Mouse (Mus musculus): Measurements from ENCODE around the gene Ccdc34.
"Not testable (repeated sequence)": the region's sequence is repeated elsewhere in the genome, so short reads cannot be mapped to it uniquely, and the experiment has no call there.

Gene Ccdc34

DNA sequence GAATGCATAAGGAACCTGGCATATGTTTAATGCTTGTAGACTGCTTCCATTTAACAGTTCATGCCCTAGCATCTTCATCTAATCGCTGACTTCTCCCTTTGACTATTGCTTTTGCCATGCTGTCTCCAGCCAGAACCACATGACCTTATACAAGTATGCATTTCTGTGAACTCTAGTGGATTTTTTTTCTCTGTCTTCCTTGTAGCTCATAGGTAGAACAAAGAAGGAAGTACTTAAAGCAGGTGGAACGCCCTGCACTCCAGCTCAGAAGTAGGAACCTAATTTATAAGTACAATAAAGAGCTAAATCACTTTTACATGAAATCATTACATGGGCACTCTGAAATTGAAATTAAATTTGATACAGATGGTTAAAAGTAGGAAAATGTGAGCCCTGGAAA lies 65.4 kb downstream of the Ccdc34 start:
- no peak for DNase-seq

DNA sequence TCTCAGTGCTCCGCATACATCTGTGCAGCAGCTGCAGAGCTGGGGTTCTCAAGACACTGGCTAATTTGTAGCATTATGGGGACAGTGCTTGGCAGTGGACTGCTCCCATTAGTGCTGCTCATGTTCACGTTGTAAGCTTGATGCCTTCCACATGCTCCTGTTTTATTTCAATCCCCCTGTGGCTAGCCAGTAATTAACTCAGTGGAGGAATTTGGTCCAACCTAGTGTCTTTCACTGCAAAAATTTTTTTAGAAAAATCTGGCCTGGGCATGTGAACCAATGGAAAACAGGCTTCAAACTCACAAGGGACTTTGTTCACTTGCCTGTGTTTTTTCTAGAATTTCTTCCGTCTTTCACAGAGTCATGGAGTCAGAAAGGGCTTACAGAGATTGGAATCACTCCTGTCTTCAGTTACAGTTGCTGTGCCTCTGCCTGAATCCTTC lies 68.1 kb downstream of the Ccdc34 start:
- no peak for DNase-seq

DNA sequence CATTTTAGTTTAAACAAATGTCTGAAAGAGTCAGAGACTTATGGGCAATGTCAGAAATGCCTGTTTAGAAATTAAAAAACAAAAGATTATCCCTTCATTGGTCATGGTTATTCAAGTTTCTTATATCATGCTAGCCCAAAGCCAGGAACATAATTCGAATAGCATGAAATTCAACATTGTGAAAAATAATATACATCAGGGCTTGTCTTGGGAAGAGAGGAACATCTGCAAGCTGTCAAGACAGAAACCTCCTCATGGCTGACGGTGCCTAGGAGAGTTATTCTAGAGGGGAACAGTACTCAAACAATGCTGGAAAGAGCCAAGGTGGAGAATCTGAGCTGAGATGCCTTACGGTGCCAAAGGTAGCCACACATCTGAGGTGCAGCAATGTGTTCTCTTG lies 96.5 kb downstream of the Ccdc34 start:
- DNase-seq = no peak

DNA sequence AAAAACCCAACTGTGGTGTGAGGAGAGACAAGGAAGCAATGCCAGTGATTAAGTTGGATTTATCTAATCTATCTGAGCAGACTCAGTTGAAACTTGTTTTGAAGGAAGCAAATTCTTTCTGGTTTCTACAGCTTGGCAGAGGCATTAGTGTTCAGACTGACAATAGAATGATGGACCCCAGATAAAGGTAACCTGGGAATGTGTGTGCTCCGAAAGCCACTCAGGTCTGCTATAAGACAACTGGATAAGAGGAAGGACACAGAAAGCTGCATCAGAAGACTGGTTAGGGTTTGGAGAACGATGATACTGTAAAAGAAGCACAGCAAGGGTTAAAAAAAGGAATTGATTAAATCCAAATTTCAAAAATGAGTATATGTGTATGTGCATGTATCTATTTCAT lies 111.8 kb downstream of the Ccdc34 start:
- DNase-seq = no peak

DNA sequence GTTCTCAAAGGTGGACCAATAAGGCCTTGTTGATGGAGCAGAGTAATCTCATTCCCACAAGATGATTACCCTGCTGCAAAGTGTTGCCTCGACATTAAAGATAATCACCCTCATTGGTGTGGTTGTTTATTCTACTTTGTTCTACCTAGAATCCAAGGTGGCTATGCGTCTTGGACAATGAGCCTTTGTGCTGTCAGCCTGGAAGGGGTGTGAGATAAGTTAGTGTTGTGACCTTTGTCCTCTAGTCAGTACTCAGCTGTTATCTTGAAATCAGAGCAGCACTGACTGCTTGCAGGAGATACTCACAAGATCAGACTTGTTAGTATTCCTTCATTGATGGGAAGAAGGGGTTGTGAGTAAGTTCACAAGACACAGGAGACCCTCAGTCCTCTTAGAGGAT lies 114.0 kb downstream of the Ccdc34 start:
- no peak for DNase-seq

DNA sequence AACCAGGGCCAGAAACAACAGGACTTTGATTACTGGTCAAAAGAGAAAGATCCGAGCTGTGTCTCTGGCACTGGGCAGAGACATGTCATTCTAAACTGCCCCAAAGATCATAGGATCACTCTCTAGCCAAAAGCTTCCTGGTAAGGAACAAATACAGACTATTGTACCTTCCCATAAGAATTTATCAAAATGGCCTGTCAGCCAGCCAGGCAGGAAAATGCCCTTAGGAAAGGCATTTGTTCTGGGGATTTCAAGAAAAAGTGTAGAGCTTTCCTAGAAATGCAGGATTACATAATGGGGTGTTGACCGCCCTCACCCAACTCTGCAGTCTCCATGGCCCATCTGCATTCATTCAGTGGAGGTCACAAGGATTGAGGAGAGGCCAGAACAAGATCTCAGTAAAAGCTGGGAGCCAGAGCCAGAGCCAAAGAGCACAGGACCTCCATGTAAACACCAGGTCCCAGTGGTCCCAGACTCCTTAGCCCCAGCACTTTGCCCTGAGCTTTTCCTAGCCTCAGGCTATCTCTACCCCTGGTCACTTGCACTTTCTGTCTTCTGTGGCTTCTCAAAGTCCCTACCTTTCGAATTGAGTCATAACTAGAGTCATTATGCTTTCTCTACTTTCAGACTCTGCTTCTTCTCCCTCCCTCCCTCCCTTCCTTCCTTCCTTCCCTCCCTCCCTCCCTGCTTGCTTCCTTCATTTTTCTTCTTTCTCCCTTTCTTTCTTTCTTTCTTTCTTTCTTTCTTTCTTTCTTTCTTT lies 115.9 kb downstream of the Ccdc34 start:
- no peak for DNase-seq

DNA sequence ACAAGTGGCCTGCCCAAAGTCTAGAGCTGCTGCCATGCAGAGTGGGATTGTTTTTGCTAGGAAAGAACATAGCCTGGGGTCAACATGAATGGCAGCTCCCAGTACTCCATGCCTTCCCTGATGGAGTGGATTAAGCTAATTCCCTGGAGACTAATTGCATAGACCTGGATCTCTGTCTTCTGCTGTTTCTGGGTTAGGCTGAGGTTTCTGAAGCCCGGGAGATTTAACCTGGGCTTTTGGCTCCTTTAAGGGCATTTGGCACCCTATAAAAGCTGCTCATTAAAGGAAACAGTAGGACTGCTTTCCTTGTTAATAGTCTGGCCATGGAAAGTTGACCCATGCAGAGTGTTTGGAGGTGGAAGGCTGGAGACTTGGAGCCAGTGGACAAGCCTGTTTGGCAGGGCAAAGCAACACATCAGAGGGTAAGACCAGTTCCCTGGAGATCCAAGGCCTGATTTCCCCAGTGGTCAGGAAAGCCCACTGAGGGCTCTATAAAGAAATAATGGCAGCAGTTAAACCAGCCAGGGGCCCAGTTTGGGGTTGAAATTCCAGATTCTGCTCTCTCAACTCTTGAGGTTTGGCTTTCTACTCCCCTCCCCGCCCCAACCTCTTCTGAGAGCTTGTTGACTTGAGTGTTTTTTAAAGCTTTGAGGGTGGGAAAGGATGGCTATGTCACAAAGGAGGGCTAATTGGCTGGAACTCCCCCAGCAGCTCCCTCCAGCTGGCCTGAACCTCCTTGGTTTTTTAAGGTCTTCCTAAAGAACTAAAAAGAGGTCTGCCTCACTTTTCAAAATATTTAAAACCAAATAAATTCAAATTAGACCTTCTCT lies 117.4 kb downstream of the Ccdc34 start:
- no peak for DNase-seq

DNA sequence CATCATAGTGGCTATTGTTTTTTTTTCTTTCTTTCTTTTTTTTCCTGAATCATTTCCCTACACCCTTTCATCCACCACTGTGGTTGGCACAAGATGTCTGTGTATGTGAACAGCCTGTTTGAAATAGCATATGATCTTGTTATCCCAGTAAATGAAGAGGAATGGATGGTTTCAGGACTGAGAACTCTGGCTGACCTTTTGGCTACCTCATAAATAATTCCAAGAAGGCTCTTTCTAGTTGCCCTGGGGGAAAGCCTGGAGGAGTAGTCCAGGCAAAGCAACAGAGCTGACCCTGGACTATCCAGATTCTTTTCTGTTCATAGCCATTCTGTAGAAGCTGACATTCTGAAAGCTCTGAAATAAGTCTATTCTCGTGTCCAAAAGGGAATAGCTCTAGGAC lies 119.7 kb downstream of the Ccdc34 start:
- no peak for DNase-seq

DNA sequence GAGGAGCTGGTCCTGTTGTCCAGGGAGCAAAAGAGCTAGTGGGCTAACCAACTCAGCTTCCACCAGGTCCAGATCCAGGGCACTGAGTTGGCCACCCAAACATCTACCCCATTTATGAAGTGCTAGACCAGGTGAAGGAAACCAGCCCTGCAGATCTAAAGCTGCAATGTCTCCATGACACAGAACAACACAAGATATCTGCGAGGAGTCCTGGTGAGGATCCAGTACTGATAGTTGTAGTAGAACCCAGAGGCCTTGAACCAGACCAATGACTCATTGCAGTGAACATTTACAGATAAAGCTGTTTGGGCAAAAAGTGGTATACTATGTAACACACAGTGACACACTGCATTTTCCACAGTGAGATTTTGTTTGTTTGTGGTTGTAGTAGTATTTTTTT lies 120.5 kb downstream of the Ccdc34 start:
- DNase-seq = no peak

DNA sequence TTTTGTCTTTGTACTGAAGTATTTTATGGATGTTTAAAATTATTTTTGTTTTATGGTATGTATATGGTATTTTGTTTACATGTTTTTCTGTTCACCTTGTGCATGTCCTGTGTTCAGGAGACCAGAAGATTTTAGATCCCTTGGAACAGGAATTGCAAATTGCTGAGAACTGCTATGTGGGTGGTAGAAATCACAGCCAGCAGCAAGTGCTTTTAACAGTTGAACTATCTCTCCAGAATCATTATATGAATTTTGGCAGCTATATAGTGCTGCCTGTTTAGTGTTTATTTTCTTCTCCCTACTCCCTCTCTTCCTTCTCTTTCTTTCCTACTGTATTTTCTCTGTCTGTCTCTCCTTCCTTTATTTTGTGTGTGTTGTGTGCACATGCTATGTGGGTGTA lies 130.4 kb downstream of the Ccdc34 start:
- not testable (repeated sequence) for DNase-seq

DNA sequence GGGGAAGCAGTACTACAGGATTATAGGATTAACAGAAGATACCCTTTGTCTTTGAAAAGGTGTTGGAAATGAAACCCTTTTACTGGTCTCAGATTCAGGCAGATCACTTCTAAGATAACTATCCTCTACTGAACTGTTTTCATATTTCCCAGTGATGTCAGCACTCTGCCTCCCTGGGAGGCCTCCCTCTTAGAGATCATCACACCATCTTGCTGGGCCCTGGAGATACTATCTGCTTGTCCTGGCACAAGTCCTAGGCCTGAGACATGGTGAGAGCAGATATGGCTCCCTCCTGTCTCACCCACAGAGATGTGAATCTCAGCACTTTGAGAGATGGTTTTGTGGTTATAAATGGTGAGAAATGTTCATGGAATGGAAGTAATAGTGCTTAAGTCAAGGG lies 131.6 kb downstream of the Ccdc34 start:
- no peak for DNase-seq

DNA sequence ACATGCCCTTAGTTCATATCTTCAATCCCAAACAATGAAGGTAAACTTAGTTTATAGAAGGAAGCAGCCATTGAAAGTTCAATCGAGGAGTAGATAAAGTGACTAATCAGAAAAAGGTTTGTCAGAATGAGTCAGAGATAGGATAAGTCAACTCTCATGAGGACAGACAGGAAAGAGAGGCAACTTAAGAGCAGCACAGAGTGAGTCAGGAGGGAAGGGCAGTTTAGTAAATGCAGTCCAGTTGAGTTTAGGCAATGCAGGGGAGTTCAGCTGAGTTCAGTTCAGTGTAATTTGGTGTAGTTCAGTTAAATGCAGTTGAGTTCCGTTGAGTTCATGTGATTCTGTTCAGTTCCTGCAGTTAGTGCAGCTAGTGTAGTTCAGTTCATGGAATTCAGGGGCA lies 138.7 kb downstream of the Ccdc34 start:
- no peak for DNase-seq

DNA sequence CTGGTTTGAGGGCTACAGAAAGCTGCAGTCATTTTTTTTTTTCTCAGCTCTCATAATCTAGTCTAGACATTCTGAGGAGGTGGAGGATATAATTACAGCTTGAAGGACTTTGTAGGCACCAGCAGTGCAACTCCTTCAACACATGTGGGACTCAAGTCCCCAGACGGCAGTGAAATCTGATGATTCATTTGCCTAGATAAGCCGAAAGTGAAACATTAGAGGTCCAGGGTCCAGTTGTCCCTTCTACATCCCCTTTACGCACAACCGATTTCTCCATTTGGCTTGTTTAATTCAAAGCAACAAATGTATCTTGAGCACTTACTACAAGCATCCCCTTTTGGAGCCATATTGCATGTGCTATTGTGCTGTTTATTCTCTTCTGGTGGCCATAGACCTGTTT lies 147.4 kb downstream of the Ccdc34 start:
- no peak for DNase-seq

DNA sequence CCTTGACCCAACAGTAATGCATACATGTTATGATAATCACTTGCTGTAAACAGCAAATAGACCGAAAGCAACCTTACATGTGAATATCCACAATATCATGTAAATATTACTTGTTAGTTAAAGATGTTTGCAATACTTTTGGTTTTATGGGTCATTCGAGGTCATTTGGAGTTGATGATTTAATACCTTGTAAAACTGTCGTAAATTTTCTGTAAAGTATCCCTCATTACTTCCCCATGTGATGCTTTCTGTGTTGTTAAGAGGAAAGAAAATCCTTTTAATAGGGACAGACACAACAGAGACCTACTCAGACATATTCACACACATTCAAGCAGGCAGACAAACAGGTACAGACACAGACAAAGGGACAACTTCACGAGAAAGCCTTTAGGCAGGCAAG lies 150.1 kb downstream of the Ccdc34 start:
- no peak for DNase-seq

DNA sequence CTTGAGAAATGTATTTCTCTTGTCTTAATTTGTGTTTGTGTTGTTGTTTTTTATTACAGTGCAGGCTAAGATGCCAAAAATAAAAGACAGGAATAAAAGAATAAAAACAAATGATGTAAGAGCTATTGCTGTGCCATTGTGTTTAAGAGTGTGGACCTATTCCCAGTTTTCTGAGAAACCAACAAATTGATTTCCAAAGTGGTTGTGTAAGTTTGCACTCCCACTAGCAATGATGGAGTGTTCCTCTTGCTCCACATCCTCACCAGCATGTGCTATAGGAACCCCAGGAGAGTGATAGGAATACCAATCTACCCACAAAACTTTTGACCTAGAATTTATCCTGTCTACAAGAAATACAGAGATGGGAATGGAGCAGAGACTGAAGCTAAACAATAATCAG lies 150.7 kb downstream of the Ccdc34 start:
- DNase-seq = no peak

DNA sequence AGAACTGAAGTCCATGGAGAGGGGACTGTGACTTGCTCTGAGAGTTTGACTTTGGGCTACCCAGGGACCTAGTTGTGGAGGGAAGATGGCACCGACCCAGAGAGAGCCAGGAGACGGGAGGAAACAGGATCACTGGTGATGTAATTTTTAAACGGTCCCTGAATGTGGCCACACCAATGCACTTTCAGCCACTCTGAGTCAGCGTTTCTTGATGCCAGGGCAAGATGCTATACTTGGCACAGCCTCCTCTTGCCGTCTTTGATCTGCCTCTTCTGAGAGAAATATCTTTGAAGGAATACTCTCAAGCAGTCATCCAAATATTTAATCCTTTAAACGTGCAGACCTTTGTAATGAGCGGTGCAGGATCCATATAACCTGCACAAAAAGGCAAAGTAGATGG lies 154.8 kb downstream of the Ccdc34 start:
- no peak for DNase-seq

DNA sequence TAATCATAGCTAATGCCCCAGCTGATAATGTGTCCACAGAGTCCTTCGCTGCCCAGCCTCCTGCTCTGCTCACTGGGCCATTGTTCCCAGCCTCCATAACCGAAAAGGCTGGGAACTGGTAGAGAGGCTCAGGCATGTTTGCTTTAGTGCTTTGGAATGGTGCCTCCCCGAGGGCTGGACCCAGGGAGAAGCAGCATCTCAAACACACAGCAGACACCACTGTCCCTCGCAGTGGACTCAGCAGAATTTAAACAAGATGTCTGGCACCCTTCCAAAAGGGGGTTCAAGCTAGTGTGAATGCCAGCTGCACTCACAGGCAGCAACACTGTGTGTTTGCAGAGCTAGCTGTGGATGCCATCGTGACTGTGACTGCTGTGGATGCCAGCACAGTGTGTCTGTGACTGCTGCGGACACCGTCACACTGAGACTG lies 156.2 kb downstream of the Ccdc34 start:
- DNase-seq = no peak

DNA sequence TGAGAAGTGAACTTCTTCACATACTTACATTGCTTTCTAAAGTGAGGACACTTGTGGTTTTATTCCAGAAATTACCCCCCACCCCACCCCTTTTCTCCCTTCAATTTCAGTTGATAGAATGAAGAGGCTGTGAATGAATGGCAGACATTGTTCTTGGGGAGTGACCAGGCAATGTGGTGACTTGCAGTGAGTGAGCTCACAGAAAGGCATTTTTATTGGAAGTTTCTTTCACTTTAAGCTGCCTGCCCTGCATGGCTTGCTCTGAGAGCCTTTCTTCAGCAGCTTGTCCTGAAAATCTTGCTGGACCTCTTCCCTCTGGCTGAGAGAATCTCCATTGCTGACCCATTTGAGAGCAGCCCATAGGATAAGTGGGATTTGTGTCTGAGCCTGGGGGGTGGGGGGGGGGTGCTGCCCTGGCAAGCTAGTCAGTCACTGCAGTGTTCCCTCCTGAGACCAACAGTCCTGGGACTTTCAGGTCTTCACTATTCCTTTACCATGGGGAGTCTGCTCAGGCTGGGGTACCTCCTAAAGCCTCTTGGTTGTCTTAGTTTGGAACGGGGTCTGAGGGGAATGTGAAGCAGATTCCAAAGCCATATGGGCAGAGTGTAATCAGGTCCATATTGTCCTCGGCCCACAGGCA lies 159.3 kb downstream of the Ccdc34 start:
- no peak for DNase-seq

DNA sequence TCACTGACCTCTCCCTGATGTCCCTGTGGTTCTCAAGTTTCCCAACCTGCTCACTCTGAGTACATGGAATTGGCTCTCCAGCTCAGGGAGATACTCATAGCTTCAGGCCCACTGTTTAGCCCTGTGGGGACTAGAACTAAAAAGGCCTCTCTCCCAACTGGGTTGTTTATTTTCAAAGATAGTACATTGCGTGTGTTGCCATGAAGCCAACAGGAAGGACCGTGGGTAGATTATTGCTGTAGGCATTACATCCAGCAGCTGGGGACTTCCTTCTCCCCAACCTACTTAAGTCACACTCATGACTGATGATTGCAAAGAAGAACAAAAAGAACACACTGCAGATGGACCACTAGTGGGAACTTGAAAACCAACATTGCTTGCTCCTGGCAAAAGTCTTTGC lies 159.8 kb downstream of the Ccdc34 start:
- no peak for DNase-seq

DNA sequence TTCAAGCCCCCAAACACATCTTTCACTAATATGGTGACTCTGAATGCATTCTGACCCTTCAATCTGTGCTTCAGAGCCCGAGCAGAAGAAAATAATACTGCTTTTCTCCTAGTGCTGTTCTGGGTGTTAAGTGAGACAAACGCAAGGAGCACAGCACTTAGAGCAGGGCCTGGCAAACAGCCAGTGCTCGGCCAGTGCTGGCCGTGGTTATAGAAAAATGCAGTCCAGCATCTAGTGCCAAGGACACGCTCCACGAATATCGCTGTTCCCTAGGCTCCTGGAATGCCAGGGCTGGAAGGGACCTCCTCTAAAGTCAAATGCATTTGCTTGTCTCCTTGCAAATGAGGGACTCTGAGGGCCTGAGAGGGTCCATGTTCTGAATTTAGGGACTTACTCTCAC lies 160.3 kb downstream of the Ccdc34 start:
- no peak for DNase-seq

DNA sequence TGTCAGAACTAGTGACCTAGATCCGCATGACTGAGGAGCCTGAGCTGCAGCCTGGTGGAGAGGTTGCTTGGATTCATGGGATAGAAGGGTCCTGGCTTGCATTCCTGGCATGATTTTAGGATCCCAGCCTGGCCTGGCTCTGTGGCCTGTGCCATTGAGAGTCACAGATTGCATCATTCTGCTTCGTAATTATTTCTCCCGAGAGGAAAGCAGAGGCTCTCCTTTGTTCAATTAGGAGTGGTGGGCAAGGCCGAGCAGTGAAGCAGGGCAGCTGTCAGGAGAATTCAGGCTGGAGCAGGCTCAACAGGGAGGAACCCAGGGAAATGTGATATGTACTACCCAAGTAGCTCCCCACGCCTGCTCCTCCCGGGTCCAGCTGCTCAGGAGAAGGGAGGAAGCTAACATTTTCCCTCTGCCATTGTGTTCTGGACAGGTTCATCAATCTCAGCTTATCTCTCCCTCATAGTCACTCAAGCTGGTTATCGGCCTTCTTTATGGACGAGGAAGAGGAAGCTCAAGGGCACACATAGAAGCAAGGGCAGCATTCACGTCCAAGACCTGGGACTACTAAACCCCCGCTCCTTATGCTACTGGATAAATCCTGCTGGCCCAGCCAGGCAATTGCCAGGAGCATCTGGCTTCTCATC lies 162.2 kb downstream of the Ccdc34 start:
- DNase-seq = no peak

DNA sequence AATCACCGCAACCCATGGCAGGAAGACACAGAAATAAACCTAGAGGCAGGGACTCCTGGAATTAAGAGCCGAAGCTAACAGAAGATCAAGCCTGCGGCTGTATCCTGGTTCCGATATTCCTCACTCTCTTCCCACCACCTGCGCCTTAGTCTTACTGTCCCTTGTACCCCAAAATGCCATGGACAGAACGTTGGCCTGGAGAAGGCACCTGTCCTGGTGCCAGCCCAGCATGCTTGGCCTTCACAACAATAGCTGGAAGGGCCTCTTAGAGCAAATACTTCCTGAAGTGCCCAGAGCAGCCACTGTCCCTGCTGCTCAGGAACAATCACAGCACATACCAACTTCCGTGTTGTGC lies 162.7 kb downstream of the Ccdc34 start:
- DNase-seq = no peak

DNA sequence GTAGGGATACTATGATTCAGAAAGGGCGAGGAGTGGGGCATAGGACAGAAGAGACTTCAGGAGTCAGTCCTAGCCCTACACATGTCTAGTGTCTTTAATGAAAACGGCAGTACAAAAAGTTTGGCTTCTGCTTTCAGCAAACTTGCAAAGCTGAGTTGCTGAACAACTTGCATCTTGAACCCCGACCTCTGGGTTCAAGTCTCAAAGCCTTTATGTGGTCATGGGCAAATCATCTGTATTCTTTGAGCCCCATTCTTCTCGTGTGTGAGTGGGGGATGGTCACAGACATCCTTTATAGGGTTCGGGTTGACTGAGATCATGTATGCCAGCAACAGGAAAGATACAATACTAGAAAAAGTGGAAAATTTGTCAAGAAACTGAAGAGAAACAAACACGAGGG lies 164.0 kb downstream of the Ccdc34 start:
- DNase-seq = no peak

All from spleen, adult 18-20 months (tissue).